Mouse (Mus musculus) left cerebral cortex, postnatal 36 days (tissue): ENCODE data around the gene Hbp1. TPM values are rescaled to one million over a fixed set of nuclear protein-coding genes. Genes with fewer than 3 reads are reported as not detected.

Source experiments
- DNase-seq, 2 experiments: peaks; one replicate each; pipeline ENCODE4 v3.0.0; 2021 to 2022; ENCODE audit warnings: low spot score in 2 of 2, mixed read lengths in 1 of 2
- intact Hi-C: fragments of 180-260 bp; cut with DNase I; formaldehyde crosslinking; loops from one replicate; pipeline ENCODE4 v1.15.1; 2025
- total RNA-seq, 2 experiments: library from RNA; stranded (reverse); gene quantifications; 2 replicates each; pipeline ENCODE4 v1.2.3; 2021

Gene Hbp1
- total RNA-seq, 2 experiments from 2014 or later: 19.5 to 24.6 TPM

DNA sequence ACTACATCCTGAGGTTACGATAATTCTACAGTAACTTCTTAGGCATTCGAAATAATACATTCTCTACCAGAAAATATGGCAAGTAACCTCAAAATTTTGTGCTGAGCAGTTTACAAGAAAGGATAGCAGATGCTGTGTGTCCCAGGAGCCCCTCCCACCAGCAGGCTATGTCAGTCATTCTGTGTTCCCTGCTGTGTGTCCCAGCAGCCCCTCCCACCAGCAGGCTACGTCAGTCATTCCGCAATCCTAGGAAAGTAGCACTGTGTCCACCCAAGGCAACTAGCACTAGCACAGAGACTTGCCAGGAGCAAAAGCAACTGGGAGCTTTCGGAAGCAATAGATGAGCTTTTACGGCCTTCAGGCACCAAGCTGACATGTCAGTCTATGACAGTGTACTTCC lies 13.7 kb upstream of the Hbp1 start:
- DNase-seq: no peak

DNA sequence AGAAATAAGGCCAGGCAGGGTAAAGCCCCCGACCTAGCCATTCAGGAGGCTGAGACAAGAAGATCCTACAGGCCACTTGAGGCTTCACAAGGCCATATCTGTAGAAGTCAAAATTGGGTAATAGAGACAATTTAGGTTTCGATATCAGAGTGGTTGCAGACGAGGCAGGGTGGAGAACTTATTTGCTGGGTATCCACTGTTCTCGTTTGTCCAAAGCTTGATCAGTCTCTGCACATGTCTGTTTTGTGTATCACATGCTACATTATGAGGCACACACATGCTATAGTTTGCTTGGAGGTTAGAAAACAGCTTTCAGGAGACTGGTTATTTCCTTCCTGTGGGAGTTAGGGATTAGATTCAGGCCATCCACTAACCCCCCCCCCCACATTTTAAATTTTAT lies 5.5 kb upstream of the Hbp1 start:
- DNase-seq: no peak
- intact Hi-C loops: no loop called here

More for the DNA sequence above, 13.7 kb upstream of the Hbp1 start:
- intact Hi-C loops: loop anchor here (10.0 kb wide), 1 partner anchor 421 kb away; no protein-coding TSS in a partner anchor

DNA sequence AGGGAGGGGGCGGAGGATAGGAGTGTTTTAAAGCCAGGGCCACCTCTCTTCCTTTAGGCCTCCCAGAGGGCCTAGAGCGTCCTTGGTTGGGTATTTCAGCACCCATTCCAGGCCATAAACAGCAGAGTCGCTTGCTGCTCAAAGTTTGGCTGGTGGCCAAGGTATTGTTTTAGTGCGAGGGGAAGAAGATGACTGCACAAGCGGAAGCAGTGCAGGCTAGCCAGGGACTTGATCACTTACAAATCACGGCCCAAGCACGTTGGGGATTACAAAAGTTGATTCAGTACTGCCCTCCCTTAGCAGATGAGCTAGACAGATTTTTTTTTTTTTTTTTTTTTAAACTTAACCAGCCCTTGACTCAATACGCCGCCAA lies 310 bp upstream of the Hbp1 start:
- intact Hi-C loops: no loop called here

DNA sequence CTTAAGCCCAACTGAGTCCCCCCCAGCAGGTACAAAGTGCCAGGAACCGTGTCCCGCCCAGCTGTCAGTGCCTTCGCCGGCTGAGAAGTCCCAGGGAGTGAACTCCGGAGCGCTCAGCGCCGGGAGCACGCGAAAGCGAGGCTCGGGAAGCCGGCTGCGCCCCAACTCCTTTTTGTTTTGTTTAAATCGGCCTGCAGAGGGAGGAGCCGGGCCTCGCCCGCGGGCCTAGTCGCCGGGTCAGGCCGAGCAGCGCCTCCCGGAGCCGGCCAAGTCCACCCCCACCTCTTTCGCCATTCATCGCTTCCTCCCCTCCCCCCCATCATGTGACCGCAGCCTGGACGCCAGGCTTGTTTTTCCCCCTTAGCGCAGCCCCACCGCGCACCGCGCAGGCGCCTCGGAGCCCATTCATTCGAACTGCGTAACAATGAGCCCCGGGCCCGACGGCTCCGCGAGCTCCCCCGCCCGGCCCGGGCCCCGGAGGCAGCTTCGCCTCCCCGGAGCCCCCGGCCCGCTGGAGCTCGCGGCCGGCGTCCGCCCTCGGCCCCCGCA lies 1.1 kb downstream of the Hbp1 start:
- peak; percentile 90 for DNase-seq
- intact Hi-C loops: no loop called here

More for the DNA sequence above, 310 bp upstream of the Hbp1 start:
- DNase-seq: no peak

DNA sequence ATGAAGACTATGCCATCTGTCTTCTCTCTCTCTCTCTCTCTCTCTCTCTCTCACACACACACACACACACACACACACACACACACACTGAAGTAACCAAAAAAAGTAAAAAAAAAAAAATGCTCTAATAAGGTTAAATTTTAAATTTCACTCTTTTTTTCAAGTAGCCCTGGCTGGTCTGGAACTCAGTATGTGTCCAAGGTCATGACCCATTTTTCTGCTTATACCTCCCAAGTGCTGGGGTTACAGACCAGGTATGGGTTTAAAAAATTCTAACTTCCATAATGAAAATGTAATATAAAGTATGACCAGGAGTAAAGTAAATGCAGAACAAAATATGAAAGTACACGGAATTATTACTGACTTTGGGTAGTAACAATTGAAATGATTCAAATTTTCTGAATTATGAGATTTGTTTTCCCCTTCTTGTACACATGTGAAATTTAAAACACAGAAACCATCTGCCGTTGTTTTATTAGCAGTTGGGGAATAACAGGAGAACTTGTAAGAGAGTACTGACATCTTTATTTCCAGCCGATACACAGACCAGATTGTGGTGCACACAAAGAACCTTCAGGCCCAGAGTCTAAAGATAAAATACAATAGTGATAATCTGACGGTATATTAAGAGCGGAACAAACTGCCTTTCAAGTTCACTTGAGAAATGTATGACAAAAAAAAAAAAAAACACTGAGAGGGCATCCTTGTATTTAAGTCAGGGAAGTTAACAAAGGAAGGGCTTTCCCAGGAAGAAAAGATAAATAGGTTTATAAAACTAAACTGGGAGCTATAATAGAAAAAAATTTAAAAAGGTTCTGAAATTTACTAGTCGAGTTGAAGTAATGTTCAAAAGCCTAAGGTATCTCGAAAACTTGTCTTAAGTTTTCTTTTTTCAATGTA lies 2.0 kb downstream of the Hbp1 start:
- intact Hi-C loops: no loop called here

DNA sequence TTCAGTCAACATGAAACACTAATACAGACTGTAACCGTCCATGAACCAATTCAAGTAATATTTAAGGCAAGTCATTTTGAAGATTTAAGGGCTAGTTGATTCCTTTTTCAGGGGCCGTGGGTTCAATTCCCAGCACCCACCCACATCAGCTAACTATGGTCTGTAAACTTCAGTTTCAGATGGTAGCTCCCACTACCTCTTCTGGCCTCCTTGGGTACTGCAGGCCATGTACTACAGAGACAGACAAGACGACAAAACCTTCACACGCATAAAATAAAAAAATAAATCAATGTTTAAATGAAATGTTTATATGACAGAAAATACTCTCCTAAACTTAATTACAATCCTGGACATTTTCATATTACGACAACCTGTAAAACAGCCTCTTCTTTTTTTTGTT lies 2.9 kb downstream of the Hbp1 start:
- intact Hi-C loops: no loop called here
- DNase-seq: no peak

More for the DNA sequence above, 2.0 kb downstream of the Hbp1 start:
- DNase-seq: no peak

DNA sequence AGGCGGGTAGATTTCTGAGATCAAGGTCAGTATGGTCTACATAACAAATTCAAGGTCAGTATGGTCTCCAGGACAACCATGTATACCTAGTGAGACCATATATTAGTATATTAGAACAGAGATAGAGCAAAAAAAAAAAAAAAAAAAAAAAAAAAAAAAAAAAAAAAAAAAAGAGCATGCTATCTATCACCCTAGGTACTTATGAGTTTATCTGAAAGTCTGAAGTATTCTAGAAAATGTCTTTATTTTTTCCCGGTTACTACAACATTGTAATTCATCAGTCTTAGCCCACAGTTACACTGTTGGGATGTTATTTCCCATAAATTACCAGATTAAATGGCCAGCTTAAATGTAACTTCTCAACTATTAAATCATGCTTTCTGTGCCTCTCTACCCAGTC lies 5.9 kb downstream of the Hbp1 start:
- DNase-seq: no peak
- intact Hi-C loops: no loop called here

DNA sequence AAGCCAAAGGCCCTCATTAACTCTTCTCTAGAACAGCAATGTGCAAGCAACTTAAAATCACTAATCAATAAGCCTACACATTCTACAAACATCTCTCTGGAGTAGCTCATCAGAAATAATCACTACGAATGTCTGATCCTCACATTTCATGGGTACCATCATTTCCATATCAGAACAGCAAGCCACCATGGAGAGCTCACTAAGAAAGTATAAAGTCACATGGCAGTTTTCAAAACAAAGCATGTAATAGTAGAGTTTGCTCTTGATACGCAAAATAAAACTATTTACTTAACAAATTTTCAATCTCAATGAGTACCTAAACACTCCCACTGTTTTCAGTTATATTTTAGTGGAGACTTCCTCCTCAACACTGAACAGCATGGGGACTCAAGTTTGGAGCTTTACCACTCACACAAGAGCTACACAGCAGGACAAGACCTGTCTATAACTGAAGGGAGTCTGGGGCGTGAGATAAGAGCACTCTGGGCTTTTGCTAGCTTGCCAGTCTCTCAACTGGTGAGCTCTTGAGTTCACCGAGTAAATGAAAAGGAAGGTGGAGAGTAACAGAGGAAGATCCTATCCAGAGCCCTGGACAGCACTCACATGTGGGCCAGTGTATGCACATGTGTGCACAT lies 7.2 kb downstream of the Hbp1 start:
- intact Hi-C loops: no loop called here
- no peak for DNase-seq

DNA sequence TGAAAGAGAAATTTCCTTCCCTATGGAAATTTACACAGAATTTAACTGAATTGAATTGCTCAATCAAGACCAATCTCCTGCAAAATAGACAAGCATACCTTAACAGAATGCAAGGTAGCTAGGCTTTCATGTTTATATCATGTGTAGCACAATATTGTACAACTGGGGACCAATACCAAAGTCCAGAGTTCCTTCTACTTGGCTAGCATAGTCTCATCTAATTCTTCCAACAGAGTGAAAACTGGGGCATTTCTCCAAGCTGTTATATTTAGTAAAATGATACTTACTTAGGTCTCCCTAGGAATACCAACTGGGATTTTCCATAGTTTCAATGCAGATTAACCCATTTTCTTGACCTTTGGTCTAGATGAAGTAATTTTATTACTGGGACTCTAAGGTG lies 11.3 kb downstream of the Hbp1 start:
- intact Hi-C loops: loop anchor here (10.0 kb wide), 1 partner anchor 304 kb away; the partner anchor contains the start of gene Bcap29
- DNase-seq: no peak

DNA sequence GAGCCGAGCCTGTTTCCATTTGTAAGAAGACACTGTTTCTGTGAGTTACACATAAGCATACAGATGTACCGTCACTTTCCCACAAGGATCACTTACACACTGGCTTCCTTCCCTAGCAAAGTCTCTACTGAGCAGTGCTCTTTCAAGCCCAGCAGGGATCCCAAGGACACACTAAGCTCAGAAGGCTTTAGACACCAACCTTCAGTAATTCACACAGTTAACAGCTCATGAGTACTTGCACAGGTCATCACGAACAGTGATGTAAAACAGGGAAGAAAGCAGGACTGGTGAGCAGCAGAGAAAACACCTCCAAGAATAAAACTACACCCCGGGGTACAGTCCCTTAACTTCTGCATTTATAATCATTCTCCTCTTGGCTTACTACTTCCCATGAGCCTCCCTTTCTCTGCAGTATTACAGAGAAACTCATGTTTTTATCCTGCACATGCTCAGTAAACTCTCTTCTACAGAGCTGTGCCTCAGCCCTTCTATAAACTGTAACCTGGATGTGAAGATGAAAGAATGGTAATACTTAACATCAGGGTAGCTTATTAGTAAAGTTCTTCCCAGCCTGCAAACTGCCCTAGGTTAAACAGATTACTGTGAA lies 11.8 kb downstream of the Hbp1 start:
- DNase-seq: no peak
- intact Hi-C loops: loop anchor here (10.0 kb wide), 1 partner anchor 304 kb away; the partner anchor contains the start of gene Bcap29

DNA sequence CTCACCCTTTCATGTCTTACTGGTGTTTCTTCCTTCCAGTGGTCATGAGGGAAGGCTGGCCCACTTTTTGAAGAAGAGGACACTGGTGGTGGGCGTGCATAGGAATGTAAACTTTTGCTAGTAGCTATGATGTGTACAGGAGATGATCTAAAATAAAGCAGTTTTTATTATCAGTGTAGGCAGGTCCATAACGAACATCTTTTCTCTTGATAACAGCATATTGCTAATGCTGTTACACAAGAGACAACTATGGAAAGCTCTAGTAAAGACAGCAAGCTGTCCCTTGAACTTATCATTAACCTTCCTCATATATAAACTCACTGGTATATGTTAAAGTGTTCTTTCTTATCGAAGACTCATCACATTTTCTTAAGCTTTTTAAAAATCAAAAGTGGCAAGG lies 12.7 kb downstream of the Hbp1 start:
- DNase-seq: no peak
- intact Hi-C loops: loop anchor here (10.0 kb wide), 1 partner anchor 303 kb away; the partner anchor contains the start of gene Bcap29

DNA sequence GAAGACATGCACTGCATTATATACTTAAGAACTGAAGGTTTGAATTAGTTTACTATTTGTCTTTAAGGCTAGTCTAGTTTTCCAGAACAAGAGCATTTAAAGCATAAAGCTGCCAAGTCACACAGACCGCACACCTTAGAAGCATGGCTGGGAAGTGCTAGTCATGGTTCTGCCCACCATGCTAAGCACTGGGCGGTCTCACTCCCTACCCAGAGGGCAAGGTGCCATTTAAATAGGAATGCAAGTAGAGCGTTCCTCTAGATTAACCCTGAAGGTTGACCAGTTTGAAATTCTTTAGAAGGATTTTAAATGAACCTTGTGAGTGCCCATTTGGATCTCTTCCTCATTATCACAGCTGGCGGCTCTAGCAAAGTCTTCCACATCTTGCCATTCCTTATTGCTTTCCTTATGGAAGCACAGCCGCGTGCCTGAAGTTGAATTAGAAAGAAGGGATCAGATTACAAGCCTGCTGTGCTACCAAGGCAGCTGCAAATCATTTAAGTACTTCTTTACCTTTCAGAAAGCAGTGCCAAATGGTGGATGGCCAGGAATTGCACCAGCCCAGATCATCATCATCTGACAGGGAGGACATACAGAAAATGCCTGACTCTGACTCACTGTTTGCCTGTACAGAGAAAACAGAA lies 13.6 kb downstream of the Hbp1 start:
- intact Hi-C loops: loop anchor here (10.0 kb wide), 1 partner anchor 302 kb away; the partner anchor contains the start of gene Bcap29
- no peak for DNase-seq

DNA sequence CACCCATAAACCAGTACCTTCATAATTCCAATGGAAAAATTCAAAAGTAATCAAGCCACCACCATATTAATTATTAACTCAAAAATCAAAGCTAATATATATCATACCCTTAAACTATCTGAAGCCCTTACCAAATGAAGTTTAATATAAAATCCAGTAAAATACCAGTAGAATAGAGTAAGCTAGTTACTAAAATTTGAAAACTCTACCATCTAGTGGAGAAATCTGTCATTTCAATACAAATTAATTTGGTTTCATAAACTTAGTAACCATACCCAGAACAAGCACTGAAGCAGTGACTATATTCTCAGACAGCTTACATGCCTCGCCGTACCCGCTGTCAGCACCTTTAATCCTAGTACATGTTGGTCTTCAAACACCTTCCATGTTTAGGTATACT lies 18.5 kb downstream of the Hbp1 start:
- no peak for DNase-seq
- intact Hi-C loops: loop anchor here (10.0 kb wide), 1 partner anchor 297 kb away; the partner anchor contains the start of gene Bcap29

DNA sequence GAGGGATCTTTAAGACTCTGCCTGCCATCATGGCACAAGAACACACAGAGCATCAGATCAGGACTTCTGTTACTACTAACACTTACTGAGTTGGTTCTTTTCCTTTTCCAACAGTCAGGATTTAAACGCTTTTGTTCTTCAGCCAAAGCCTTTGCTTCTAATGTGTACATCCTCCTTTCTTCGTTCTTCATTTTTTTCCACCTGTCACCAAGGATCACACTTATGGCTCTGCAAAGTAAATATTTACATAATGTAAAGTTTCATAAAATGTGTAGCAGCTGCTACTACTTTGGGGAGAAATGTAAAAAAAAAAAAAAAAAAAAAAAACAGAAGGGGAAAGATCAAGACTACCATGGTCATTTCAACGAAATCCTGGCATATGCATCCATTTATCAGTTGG lies 21.8 kb downstream of the Hbp1 start:
- DNase-seq: no peak
- intact Hi-C loops: loop anchor here (5.0 to 10.0 kb wide), 3 partner anchors 271 to 554 kb away; no protein-coding TSS in a partner anchor

DNA sequence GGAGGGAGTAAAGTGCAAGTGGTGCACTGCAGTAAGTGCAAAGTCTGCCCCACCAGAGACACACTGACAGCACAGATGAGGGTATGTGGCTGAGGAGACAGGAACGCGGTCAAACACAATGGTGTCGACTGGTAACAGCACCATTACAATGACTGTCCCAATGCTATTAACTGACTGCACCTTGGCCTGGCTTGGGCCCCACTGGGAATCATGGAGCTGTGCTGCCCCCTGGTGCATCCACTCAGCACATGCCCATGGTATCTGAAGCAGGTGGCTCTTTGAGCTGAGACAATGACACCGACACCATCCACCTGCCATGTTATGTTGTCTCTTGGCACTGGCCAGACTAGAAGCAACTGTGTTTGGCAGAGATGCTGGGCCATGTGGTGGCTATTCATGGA lies 23.7 kb downstream of the Hbp1 start:
- intact Hi-C loops: loop anchor here (5.0 to 10.0 kb wide), 3 partner anchors 269 to 552 kb away; no protein-coding TSS in a partner anchor
- peak; percentile 70 to 75 for DNase-seq

DNA sequence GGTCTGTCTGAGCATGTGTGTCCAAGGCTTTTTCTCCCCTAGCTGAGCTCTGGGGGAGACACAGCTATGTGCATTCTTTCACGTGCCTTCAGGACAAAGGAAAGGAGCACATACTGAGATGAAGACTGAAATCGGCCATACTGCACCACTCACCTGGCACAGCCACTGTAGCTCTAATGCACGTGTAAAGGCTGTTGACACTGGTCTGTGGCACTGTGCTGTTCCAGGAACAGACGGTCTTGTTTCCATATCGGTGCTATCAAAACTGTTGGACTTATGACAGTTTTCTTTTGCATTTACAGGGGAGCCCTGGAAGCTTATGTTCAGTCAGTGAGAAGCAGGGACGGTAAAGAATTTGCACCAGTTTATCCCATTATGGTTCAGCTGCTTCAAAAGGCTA lies 25.0 kb downstream of the Hbp1 start:
- no peak for DNase-seq
- intact Hi-C loops: loop anchor here (5.0 to 10.0 kb wide), 3 partner anchors 268 to 551 kb away; no protein-coding TSS in a partner anchor

DNA sequence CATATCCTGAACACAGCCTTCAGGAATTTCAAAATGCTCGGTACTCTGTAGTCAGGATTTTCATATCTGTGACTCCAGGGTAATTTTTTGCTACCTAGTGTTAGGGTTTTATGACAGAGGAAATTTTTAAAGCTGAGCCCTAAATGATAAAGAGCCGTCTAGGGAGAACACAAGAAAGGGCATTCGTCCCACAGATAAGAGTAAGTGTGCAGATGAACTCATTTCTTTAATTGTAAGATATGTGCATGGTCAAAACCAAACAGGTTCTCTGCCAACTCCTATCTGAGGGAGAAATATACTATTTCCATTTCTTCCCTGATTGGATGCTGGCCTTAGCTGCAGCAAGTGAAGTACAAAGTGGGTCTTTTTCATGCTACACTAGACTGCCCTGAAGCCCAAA lies 26.2 kb downstream of the Hbp1 start:
- intact Hi-C loops: loop anchor here (10.0 kb wide), 1 partner anchor 549 kb away; no protein-coding TSS in a partner anchor
- no peak for DNase-seq

DNA sequence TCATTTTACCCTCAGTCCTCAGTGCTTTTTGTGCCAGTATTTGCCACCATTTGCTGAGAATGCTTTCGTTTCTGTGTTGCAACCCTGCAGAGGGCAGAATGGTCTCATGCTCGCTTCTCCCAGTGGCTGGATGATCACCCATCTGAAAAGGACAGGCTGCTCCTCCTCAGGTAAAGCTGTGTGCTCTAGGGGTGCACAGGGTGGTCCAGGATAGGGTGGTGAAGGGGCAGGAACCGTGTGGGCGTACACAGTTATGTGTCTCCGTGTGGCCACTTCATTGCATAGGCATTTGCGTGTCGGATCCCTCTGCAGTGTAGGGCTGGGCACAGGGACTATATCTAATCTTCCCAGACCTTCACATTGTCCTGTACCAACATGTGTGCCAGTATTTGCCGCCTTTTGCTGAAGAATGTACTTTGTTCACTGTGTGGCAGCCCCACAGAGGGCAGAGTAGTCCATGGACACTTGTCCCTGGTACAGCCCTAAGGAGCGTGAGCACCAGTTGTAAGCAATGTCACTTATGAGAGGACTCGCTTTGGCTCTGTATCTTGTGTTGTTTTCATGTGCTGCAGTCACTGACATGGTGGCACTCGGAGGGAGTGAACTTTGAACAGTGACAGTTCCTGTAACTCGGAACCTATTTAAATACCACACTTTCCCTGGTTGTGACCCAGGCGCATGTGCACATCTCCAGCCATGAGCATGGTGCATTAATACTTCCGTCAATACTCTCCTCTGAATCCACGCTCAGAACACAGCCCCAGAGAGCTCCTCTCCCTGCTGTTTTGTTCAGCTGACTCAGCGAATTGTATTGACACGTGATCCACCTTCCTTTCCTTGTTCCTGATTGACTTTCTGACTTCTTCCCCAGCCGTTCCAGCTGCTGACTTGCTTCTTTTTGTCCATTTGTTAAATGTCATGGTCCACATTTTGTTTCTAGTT lies 29.6 kb downstream of the Hbp1 start:
- intact Hi-C loops: loop anchor here (10.0 kb wide), 1 partner anchor 546 kb away; no protein-coding TSS in a partner anchor

More for the DNA sequence above, 29.6 kb downstream of the Hbp1 start:
- no peak for DNase-seq
